Mouse (Mus musculus) gastrocnemius, adult 2 months (tissue): ENCODE data around the gene Il12rb2. TPM values are rescaled to one million over a fixed set of nuclear protein-coding genes. Genes with fewer than 3 reads are reported as not detected.
A peak's percentile ranks its signal among the peaks of the same experiment; 100 is the strongest.

Source experiments
- DNase-seq: peaks from one replicate; pipeline ENCODE4 v3.0.0; 2022
- H3K27ac ChIP-seq: fragments of 200-600 bp; 2 replicates; pipeline ENCODE4 v1.8.1; 2022; ENCODE audit warnings: mild to moderate bottlenecking
- H3K4me3 ChIP-seq: fragments of 200-600 bp; 2 replicates; pipeline ENCODE4 v1.8.1; 2022; ENCODE audit warnings: mild to moderate bottlenecking, moderate library complexity
- CTCF ChIP-seq: fragments of 200-600 bp; IDR thresholded peaks from 2 replicates; pipeline ENCODE4 v1.8.1; 2022; ENCODE audit warnings: antibody characterized with exemption, mild to moderate bottlenecking, moderate library complexity
- intact Hi-C: fragments of 180-260 bp; cut with DNase I; formaldehyde crosslinking; loops from one replicate; pipeline ENCODE4 v1.15.1; 2025
- total RNA-seq, 2 experiments: library from RNA; stranded (reverse); gene quantifications; 2 replicates each; pipeline ENCODE4 v1.2.3; 2021

Il12rb2 gene
- total RNA-seq, 2 experiments from 2014 or later: not detected

DNA sequence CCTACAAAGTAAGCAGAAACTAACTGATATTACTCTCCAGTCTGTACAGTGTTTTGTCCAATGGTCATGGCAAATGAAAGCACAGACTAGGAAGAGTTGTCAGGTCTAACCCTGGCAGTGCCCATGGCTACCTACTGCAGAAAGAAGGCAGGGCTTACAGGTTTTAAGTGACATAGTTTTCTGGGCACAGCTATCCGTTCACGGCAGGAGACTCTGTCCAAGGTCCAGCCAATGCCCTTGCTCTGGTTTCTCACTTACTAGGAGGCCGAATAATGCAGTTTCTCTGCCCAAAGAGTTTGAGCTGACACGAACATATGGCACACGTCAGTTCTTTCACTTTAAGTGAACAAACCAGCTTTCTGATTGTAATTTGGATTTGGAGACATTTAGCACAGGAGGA lies 58.9 kb downstream of the Il12rb2 start:
- H3K4me3 ChIP-seq: no peak overlapping the region
- intact Hi-C loops: no loop called here
- peak overlapping the region; percentile 12; the same call in 1 of the 2 replicates for H3K27ac ChIP-seq
- TF ChIP-seq CTCF: no peak
- no peak for DNase-seq

GRCm38 (mm10) chr6:67314697-67315096 lies 61.3 kb downstream of the Il12rb2 start:
- intact Hi-C loops: no loop called here
- H3K4me3 ChIP-seq: no peak overlapping the region
- TF ChIP-seq CTCF: no peak
- DNase-seq: no peak
- H3K27ac ChIP-seq: no peak overlapping the region

DNA sequence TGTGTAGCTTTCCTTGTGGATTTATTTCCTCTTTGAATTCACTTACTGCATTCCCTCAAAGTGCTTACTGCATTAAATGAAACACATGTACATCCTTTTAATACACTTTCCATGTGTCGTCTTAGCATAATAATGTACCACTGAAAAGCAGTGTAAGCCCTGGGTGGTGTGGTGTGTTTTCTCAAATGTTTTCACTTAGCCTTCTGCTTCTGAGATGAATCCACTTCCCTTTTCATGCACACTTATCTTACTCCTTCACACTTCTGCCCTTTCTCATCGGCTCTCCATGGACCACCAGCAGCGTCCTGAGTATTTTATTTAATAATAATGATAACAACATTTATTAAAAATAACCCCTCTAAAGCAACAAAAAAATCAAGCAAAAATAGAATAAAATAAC lies 66.2 kb downstream of the Il12rb2 start:
- Histone ChIP-seq H3K27ac (no peak overlapping the region), H3K4me3 (no peak overlapping the region)
- TF ChIP-seq CTCF: no peak
- no peak for DNase-seq
- intact Hi-C loops: loop anchor here (10.0 kb wide), 1 partner anchor 335 kb away; no protein-coding TSS in a partner anchor

GRCm38 (mm10) chr6:67308994-67309393 lies 67.0 kb downstream of the Il12rb2 start:
- no peak for TF ChIP-seq CTCF
- DNase-seq: no peak
- H3K27ac ChIP-seq: no peak overlapping the region
- no peak overlapping the region for H3K4me3 ChIP-seq
- intact Hi-C loops: loop anchor here (10.0 kb wide), 1 partner anchor 334 kb away; no protein-coding TSS in a partner anchor

DNA sequence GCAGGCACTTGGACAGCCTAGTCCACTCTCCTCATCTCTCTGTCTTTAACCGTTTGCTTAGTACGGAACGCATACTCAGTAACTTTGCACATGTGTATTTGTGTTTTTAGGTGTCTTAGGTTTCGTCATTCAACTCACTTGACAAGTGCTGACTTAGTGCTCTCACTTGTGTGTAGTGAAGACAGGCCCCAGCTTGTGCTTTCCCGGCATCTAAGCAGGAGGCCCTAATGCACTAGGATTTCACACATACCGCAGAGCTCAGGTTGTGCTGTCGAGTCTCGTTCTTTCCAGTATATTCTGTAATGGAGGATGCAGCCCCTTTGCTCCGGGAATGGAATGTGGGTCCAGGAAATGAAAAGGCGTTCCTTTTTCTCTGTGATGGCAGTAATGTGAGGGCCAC lies 72.8 kb downstream of the Il12rb2 start:
- H3K4me3 ChIP-seq: no peak overlapping the region
- H3K27ac ChIP-seq: peak overlapping the region; percentile 92
- intact Hi-C loops: loop anchor here (5.0 to 10.0 kb wide), 2 partner anchors 126 to 328 kb away; no protein-coding TSS in a partner anchor
- TF ChIP-seq CTCF: no peak
- no peak for DNase-seq

DNA sequence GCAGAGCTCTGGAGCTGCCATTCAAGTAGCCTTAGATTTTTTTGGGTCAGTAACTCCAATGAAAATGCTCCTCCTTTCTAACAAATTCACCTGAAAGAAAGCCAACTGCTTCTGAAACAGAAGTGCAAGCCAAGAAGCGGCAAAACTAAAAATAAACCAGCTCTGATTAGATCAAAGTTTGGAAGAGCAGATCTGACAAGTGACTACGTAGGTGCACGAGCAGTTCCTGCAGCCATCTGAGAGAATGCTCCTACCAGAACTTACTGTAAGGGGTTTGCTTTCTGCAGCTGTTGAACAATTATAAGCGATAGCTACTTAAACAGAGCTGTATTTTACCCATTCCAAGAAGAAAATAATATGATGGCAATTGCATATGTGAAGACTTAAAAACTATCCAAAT lies 73.5 kb downstream of the Il12rb2 start:
- DNase-seq: no peak
- peak overlapping the region; percentile 92 for H3K27ac ChIP-seq
- no peak for TF ChIP-seq CTCF
- H3K4me3 ChIP-seq: no peak overlapping the region
- intact Hi-C loops: loop anchor here (5.0 to 10.0 kb wide), 2 partner anchors 125 to 328 kb away; no protein-coding TSS in a partner anchor

- H3K27ac ChIP-seq: peak overlapping the region; percentile 92
- no peak for TF ChIP-seq CTCF
Observed at GRCm38 (mm10) chr6:67301230-67301629, 74.8 kb downstream of the Il12rb2 start.

DNA sequence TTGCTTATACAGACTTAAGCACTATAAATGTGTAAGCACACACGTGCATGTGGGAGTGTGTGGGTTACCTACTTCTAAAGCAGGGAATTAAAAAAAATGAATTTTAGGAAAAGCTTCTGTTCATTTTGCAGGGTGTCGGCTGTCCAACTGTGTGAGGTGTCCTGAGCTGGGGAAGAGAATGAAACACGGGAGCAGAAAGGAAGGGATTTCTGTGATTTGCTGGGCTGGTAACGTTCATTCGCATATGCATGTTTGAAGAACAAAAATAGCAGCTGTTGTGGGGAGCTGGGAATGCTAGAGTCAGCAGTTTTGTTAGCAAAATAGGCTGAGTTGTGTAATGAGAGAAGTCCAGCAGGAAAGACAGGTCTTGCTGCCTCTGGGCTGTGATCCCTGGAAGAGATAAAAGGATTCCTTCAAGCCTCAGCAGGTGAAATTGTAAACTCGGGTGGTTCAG lies 75.3 kb downstream of the Il12rb2 start:
- peak overlapping the region; percentile 92 for H3K27ac ChIP-seq
- intact Hi-C loops: loop anchor here (5.0 to 10.0 kb wide), 2 partner anchors 123 to 326 kb away; no protein-coding TSS in a partner anchor
- DNase-seq: peak; percentile 36
- H3K4me3 ChIP-seq: no peak overlapping the region; the same call in 1 of the 2 replicates
- no peak for TF ChIP-seq CTCF

More at GRCm38 (mm10) chr6:67301230-67301629, 74.8 kb downstream of the Il12rb2 start:
- peak; percentile 64 for DNase-seq
- intact Hi-C loops: loop anchor here (5.0 to 10.0 kb wide), 2 partner anchors 124 to 326 kb away; no protein-coding TSS in a partner anchor
- H3K4me3 ChIP-seq: no peak overlapping the region

GRCm38 (mm10) chr6:67300300-67300699 lies 75.7 kb downstream of the Il12rb2 start:
- intact Hi-C loops: loop anchor here (5.0 to 10.0 kb wide), 2 partner anchors 123 to 325 kb away; no protein-coding TSS in a partner anchor
- Histone ChIP-seq H3K4me3 (no peak overlapping the region; the same call in 1 of the 2 replicates), H3K27ac (peak overlapping the region; percentile 92)
- TF ChIP-seq CTCF: no peak
- peak; percentile 33 for DNase-seq

DNA sequence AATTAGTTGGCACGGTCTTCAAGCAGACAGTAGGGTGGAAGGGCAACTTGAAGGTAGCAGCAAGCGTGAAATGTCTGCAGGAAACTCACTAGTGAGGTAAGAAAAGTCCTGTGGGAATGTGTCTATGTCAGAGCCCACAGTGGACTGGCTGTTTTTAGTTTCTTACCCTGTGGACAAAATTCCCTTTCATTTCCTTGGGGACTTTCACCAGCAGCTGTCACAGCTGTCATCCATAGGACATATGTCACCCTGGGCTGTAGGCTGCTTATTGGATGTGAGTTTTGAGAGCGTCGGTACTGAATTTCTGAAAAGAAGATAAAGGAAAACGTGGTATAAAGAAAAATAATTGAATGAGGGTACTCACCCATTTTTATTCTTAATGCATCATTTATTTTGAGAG lies 77.2 kb downstream of the Il12rb2 start:
- Histone ChIP-seq H3K27ac (no peak overlapping the region; the same call in 1 of the 2 replicates), H3K4me3 (no peak overlapping the region)
- no peak for DNase-seq
- intact Hi-C loops: no loop called here
- TF ChIP-seq CTCF: no peak

DNA sequence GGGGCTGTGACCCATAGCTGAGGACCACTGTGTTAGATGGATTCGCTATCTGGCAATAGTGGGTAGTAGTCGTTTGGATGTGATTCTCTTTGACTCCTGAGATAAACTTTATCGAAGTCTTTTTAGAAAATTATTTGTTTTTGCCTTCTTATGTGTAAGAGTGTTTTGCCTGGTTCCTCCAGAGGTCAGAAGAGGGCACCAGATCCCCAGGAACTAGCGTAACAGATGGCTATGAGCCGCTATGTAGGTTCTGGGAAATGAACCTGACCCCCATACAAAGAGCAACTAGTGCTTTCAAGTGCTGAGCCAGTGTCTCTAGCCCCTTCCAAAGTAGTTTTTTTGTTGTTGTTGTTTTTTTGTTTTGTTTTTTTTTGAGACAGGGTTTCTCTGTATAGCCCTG lies 79.9 kb downstream of the Il12rb2 start:
- Histone ChIP-seq H3K4me3 (no peak overlapping the region), H3K27ac (no peak overlapping the region)
- peak; percentile 56 for TF ChIP-seq CTCF
- DNase-seq: no peak
- intact Hi-C loops: no loop called here

GRCm38 (mm10) chr6:67292042-67292623 lies 83.9 kb downstream of the Il12rb2 start:
- H3K27ac ChIP-seq: no peak overlapping the region
- DNase-seq: no peak
- H3K4me3 ChIP-seq: no peak overlapping the region
- TF ChIP-seq CTCF: no peak
- intact Hi-C loops: no loop called here

GRCm38 (mm10) chr6:67282897-67283296 lies 93.1 kb downstream of the Il12rb2 start:
- no peak for DNase-seq
- no peak for TF ChIP-seq CTCF
- no peak overlapping the region for H3K4me3 ChIP-seq
- intact Hi-C loops: no loop called here
- H3K27ac ChIP-seq: no peak overlapping the region
